Mouse (Mus musculus): ENCODE data around the gene Gm10944.

The Gm10944 gene

DNA sequence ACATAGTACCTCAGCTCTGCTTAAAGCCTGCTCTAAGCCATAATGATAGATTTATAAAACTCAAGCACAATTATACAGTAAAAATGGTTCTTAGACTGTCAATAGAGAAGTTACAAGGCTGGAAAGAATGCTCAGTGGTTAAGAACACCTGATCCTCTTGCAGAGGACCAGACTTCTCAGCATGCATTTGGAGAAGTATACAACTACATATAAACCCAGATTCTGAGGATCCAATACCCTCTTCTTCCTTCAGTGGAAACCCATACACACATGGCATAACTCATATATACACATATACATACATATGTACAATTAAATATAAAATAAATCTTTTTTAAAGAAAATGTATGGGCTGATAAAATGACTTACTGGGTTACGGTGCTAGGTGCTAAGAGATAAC, at the start of gene Gm10944:
Gene Gm10944, plus strand, starts transcription at position 301 of the 400 bp plus-strand sequence.
- no peak for DNase-seq (ENCODE audit: low read depth, low spot score)

DNA sequence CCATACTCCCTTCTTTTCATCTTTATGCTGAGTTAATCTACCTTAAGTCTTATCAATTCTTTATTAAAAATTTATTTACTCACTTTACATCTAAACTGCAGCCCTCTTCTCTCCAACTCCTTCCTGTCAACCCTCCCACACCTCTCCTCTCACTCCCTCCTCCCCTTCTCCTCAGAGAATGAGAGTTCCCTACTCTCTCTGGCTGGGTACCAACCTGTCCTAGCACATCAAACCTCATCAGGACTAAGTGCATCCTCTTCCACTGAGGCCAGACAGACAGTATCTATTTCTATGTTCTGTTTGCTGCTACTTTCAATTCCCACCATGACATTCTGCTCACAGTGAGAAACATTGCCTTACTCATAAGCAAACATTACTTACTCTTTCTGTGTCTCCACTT, 25.2 kb upstream of the Gm10944 start:
- no peak for DNase-seq (ENCODE audit: low read depth, low spot score)

DNA sequence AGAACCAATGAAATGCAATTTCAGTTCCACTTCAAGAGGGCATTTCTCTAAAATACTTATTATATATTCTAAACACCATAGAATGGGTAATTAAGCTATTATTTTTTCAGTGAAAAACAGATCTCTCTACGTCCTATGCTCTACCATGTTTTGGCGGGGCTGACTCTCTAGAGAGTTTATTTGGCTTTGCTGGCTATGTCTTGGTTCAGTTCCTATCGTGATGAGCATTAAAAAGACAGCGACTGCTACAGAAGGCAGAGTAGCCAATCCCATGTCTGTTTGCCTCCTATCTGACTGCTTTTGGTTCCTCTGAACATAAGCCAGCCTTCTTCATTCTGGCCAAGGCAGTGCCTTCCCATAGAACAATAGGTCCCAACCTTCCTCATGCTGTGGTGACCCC, 24.5 kb upstream of the Gm10944 start:
- no peak for DNase-seq (ENCODE audit: low read depth, low spot score)

- DNase-seq (ENCODE audit: low read depth, low spot score) = no peak
Observed at GRCm38 (mm10) chr10:10659161-10659560, 22.0 kb upstream of the Gm10944 start.

DNA sequence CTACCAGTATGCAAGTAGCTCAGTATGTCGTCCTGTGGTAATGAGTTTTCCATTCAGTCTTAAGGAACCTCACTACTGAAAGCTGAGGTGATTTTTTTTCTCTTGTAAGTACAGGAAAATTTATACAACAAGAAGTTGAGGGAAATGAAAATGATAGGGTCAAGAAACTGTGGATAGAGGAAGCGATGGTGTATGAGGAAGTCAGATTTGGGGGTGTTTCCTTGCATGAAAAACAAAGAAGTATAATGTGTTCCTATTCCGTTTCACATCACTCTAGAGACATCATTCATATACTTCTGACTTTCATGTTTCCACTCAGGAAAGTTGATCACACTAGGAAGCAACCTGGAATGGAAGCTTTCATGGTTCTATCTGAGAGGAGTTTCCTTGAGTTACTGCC, 21.2 kb upstream of the Gm10944 start:
- DNase-seq (ENCODE audit: low read depth, low spot score) = no peak

GRCm38 (mm10) chr10:10688907-10689667, 7.9 kb downstream of the Gm10944 start:
- DNase-seq (ENCODE audit: low read depth, low spot score) = no peak

DNA sequence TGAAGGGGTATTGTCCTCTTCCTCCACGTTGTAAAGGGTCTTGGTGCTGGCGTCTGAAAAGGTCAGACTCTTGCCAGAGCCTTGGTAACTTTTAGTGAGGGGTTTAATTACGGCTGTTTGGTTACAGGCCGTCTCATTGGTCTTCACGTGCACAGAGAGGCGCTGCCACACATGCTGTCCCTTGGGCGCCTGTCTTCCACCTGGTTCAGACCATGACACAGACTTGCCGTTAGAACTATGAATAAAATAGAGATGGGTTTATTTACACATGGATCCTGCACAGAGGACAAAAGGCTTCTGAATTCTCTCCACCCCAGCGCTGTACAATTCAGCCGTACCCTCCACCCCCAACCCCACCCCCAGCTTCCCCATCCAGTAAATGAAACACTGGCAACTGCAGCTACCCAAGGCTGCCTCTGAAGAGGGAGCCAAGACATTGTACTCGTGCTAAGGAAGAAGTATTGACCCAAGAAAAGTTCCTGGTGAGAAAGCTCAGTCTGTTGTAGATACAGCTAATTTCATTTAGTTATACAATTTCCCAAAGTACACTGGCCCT, 8.6 kb downstream of the Gm10944 start:
- no peak for DNase-seq (ENCODE audit: low read depth, low spot score)

- DNase-seq (ENCODE audit: low read depth, low spot score) = no peak
Observed at GRCm38 (mm10) chr10:10697497-10697896, 16.3 kb downstream of the Gm10944 start.

DNA sequence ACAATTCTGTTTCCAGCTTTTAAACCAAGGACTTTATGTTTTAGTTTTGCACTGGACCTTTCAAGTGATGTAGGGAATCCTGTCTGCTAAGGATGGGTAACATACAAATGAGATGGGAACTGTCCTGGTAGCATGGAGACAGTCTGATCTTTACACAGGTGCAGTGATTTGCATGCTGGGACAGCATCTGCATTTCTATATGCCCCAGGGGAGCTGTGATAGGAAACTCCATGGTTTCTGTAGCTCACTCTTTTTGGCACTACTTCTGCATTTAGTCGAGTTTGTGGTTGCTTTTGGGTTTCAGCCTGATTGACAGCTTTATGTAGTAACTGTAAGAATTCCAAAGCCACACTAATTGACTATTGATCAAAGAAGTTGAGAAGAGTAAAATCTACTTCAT, 19.8 kb downstream of the Gm10944 start:
- no peak for DNase-seq (ENCODE audit: low read depth, low spot score)

- DNase-seq (ENCODE audit: low read depth, low spot score) = no peak
Observed at GRCm38 (mm10) chr10:10701326-10701725, 20.2 kb downstream of the Gm10944 start.

- DNase-seq (ENCODE audit: low read depth, low spot score) = no peak
Observed at GRCm38 (mm10) chr10:10708031-10708430, 26.9 kb downstream of the Gm10944 start.

GRCm38 (mm10) chr10:10710359-10710758, 29.2 kb downstream of the Gm10944 start:
- no peak for DNase-seq (ENCODE audit: low read depth, low spot score)

DNA sequence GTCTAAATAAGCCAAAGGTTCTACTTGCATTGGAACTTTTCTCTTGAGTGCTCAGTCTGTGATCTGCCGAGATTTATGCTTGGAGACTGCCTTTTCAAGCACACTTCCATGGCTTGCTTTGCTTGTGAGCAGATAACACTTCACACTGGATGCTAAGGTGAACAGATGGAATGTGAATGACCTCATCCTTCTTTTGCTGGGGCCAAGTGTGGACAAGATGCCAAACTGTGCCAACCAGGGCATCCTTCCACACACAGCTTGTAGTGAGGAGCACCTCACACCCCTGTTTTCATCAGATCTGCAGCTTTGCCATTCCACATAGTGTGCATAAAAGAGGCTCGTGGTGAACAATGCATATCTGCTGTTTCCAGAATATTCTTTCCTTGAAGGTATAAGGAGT, 29.7 kb downstream of the Gm10944 start:
- no peak for DNase-seq (ENCODE audit: low read depth, low spot score)

GRCm38 (mm10) chr10:10726501-10726900, 45.4 kb downstream of the Gm10944 start:
- DNase-seq (ENCODE audit: low read depth, low spot score) = no peak

All from A20 (cell line).